Mouse (Mus musculus): ENCODE data around the gene Fam118b.

Gene Fam118b

GRCm38 (mm10) chr9:35264509-35264908 lies 3.1 kb downstream of the Fam118b start:
- DNase-seq (ENCODE audit: low spot score in 2 of 2), result no peak

- DNase-seq (ENCODE audit: low spot score in 2 of 2), result no peak
Observed at GRCm38 (mm10) chr9:35263431-35263830, 4.2 kb downstream of the Fam118b start.

- DNase-seq (ENCODE audit: low spot score in 2 of 2), result no peak
Observed at GRCm38 (mm10) chr9:35262418-35262817, 5.2 kb downstream of the Fam118b start.

- DNase-seq (ENCODE audit: low spot score in 2 of 2), result no peak
Observed at GRCm38 (mm10) chr9:35257365-35257764, 10.2 kb downstream of the Fam118b start.

GRCm38 (mm10) chr9:35249476-35249875 lies 18.1 kb downstream of the Fam118b start:
- no peak for DNase-seq (ENCODE audit: low spot score in 2 of 2)

- DNase-seq (ENCODE audit: low spot score in 2 of 2), result no peak
Observed at GRCm38 (mm10) chr9:35247405-35247804, 20.2 kb downstream of the Fam118b start.

- no peak for DNase-seq (ENCODE audit: low spot score in 2 of 2)
Observed at GRCm38 (mm10) chr9:35239734-35240133, 27.9 kb downstream of the Fam118b start.

GRCm38 (mm10) chr9:35238915-35239571 lies 28.6 kb downstream of the Fam118b start:
- no peak for DNase-seq (ENCODE audit: low spot score in 2 of 2)

- no peak for DNase-seq (ENCODE audit: low spot score in 2 of 2)
Observed at GRCm38 (mm10) chr9:35238371-35238770, 29.2 kb downstream of the Fam118b start.

- no peak for DNase-seq (ENCODE audit: low spot score in 2 of 2)
Observed at GRCm38 (mm10) chr9:35235996-35236395, 31.6 kb downstream of the Fam118b start.

- no peak for DNase-seq (ENCODE audit: low spot score in 2 of 2)
Observed at GRCm38 (mm10) chr9:35228671-35229070, 38.9 kb downstream of the Fam118b start.

GRCm38 (mm10) chr9:35223466-35223865 lies 44.1 kb downstream of the Fam118b start:
- no peak for DNase-seq (ENCODE audit: low spot score in 2 of 2)

GRCm38 (mm10) chr9:35217963-35218362 lies 49.6 kb downstream of the Fam118b start:
- DNase-seq (ENCODE audit: low spot score in 2 of 2), result no peak

- no peak for DNase-seq (ENCODE audit: low spot score in 2 of 2)
Observed at GRCm38 (mm10) chr9:35211573-35212511, 55.8 kb downstream of the Fam118b start.

GRCm38 (mm10) chr9:35210542-35211474 lies 56.8 kb downstream of the Fam118b start, which contains the start of gene Foxred1:
TSS of gene Foxred1 (minus strand) at chr9:35211055.
- peak; percentile 99 for DNase-seq (ENCODE audit: low spot score in 2 of 2)

- no peak for DNase-seq (ENCODE audit: low spot score in 2 of 2)
Observed at GRCm38 (mm10) chr9:35204421-35204820, 63.2 kb downstream of the Fam118b start.

GRCm38 (mm10) chr9:35203536-35203935 lies 64.1 kb downstream of the Fam118b start:
- no peak for DNase-seq (ENCODE audit: low spot score in 2 of 2)

GRCm38 (mm10) chr9:35200529-35201060 lies 67.0 kb downstream of the Fam118b start:
- no peak for DNase-seq (ENCODE audit: low spot score in 2 of 2)

- peak; percentile 54 to 59 for DNase-seq (ENCODE audit: low spot score in 2 of 2)
Observed at GRCm38 (mm10) chr9:35199772-35200471, 67.7 kb downstream of the Fam118b start, which contains the start of the genes Srpr and Tirap. TSS of gene Srpr (plus strand) at chr9:35200175. TSS of gene Tirap (minus strand) at chr9:35200291.

GRCm38 (mm10) chr9:35198945-35199771 lies 68.4 kb downstream of the Fam118b start:
- DNase-seq (ENCODE audit: low spot score in 2 of 2), result no peak
